Mouse (Mus musculus): Measurements from ENCODE around the gene Wdr47. TPM values are rescaled to one million over a fixed set of nuclear protein-coding genes. Genes with fewer than 3 reads are reported as not detected.
"Not testable (repeated sequence)": the region's sequence is repeated elsewhere in the genome, so short reads cannot be mapped to it uniquely, and the experiment has no call there.

Wdr47 gene
- polyA plus RNA-seq, 1 experiment from 2014 or later, result 6.4 TPM

DNA sequence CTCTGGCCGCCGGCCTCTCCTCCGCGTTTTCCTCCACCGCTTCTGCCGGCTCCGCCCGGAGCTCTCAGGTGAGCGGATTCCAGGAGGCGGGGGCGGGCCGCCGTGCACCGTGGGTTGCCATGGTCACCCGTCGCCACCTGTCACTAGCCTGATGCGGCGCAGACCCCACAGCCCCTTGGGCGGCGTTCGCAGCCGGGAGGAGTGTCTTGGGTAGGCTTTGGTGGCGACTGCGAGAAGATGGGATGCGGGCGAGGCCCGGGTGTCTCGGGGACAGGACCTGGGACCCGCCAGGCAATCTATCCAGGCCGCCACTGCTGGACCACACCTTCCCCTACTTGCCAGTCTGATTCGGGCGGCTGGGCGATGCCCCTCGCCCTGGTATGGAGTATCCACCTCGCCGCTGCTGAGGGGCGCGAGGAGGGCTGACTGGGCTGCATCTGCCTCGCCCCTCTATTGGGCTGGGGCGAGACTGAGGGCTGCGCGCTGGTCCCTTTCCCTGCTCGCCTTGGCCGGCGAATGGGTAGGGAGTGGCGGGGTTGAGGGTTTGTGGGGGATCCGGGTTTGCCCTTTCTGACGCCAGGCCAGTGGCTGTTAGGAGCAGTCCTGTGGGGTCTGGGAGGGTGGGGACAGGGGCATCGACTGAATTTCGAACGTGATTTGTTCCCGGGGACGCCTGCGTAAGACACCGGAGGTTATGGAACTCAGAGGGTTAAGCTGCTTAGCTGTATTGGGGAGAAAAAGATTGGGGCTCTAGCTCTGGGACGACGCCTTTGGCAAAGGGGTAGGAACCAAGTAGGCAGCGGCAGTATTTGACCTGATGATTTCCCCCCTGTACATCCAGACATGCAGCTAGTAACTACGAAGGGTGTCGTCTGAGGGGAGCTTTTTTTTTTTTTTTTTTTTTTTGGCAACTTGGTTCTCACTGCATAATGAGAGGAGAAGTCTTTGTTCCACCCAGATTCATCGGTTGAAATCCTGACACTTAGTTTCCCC is 747 bp downstream of the Wdr47 start:
- no peaks in the 10 kb centered on the region for H3K9me3 ChIP-seq (ENCODE audit: control insufficient read depth, low read length)
- H3K27me3 ChIP-seq (replicated peaks; ENCODE audit: control insufficient read depth, insufficient read depth, low read length), result no peaks in the 10 kb centered on the region
- H3K4me1 ChIP-seq (ENCODE audit: control insufficient read depth, insufficient read depth, low read length), result 0 out of 2 replicates have a peak, but pooled peaks cover 3% of the 10 kb centered on the region
- H3K36me3 ChIP-seq (ENCODE audit: control insufficient read depth, insufficient read depth, low read length), result no peaks in the 10 kb centered on the region
- peak overlapping the region; percentile 95 for H3K4me2 ChIP-seq (ENCODE audit: low read depth, low read length)
- peak; percentile 86 for ATAC-seq
- peak overlapping the region; percentile 75 for H3K9ac ChIP-seq (ENCODE audit: low read depth, low read length)
- WGBS, result 0% methylated on average over 61 of the region's 61 CpGs
- H3K27ac ChIP-seq (ENCODE audit: low read length), result peak overlapping the region; percentile 78
- H3K4me3 ChIP-seq (ENCODE audit: low read length), result peak overlapping the region; percentile 95

DNA sequence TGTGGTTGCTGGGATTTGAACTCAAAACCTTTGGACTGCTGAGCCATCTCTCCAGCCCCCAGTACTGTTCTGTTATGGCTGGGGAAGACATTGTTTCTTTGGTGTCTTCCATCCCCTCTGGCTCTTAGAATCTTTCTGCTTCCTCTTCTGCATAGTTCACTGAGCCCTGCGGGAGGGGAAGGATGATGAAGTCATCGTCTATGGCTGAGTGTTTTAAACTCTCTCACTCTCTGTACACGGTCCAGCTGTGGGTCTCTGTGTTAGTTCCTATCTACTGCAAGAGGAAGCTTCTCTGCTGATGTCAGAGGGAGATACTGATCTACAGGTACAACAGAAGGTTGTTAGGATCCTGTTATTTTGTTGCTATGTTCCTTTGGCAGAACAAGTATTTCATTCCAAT is 17.8 kb downstream of the Wdr47 start:
- Histone ChIP-seq H3K36me3 (ENCODE audit: control insufficient read depth, insufficient read depth, low read length) (no peaks in the 10 kb centered on the region), H3K4me3 (ENCODE audit: low read length) (no peak overlapping the region), H3K27me3 (replicated peaks; ENCODE audit: control insufficient read depth, insufficient read depth, low read length) (no peaks in the 10 kb centered on the region), H3K4me2 (ENCODE audit: low read depth, low read length) (no peak overlapping the region), H3K27ac (ENCODE audit: low read length) (no peak overlapping the region), H3K9me3 (ENCODE audit: control insufficient read depth, low read length) (no peaks in the 10 kb centered on the region), H3K9ac (ENCODE audit: low read depth, low read length) (no peak overlapping the region), H3K4me1 (ENCODE audit: control insufficient read depth, insufficient read depth, low read length) (no peaks in the 10 kb centered on the region)
- 45% methylated on average over 3 of the region's 3 CpGs for WGBS
- no peak for ATAC-seq

DNA sequence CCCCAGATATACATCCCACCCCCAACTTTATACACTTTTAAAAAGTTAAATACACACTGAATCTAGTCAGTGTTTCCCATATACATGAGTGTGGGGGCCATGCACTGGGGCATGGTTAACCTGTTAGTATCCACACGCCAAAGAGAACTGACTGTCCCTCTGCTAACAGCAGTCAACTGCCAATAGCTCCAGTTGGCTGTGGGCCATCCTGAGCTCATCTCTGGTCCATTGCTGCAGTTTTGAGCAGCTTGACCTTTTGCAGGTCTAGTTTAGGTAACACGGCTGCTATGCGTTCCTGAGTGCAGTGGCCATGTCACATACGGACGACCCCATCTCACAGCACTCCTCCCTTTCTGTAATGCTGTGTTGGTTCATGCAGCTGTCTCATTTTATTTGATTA is 43.7 kb downstream of the Wdr47 start:
- Histone ChIP-seq H3K4me3 (ENCODE audit: low read length) (no peak overlapping the region), H3K9me3 (ENCODE audit: control insufficient read depth, low read length) (no peaks in the 10 kb centered on the region), H3K27me3 (replicated peaks; ENCODE audit: control insufficient read depth, insufficient read depth, low read length) (no peaks in the 10 kb centered on the region), H3K4me2 (ENCODE audit: low read depth, low read length) (no peak overlapping the region), H3K36me3 (ENCODE audit: control insufficient read depth, insufficient read depth, low read length) (no peaks in the 10 kb centered on the region), H3K4me1 (ENCODE audit: control insufficient read depth, insufficient read depth, low read length) (no peaks in the 10 kb centered on the region), H3K27ac (ENCODE audit: low read length) (no peak overlapping the region), H3K9ac (ENCODE audit: low read depth, low read length) (no peak overlapping the region)
- 78% methylated on average over 5 of the region's 5 CpGs for WGBS
- ATAC-seq, result no peak

DNA sequence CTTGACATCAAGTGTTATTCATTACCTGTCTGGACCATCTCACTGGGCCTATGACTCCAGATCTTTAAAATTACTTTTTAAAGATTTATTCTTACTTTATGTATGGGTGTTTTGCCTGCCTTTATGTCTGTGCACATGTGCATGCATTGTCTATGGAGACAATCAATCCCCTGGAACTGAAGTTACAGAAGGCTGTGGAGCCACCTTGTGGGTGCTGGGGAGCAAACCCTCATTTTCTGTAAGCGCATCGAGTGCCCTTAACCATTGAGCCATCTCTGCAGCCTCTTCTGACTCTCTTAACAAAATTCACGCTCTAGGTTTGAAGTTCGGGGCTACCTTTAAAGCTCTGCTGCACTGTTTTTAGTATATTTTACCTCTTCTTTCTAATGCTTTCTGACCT is 48.3 kb downstream of the Wdr47 start:
- Histone ChIP-seq H3K27ac (ENCODE audit: low read length) (no peak overlapping the region), H3K27me3 (replicated peaks; ENCODE audit: control insufficient read depth, insufficient read depth, low read length) (no peaks in the 10 kb centered on the region), H3K9ac (ENCODE audit: low read depth, low read length) (no peak overlapping the region), H3K4me1 (ENCODE audit: control insufficient read depth, insufficient read depth, low read length) (peaks cover 5% of the 10 kb centered on the region; the same call in 1 of the 2 replicates), H3K4me2 (ENCODE audit: low read depth, low read length) (no peak overlapping the region), H3K9me3 (ENCODE audit: control insufficient read depth, low read length) (no peaks in the 10 kb centered on the region), H3K36me3 (ENCODE audit: control insufficient read depth, insufficient read depth, low read length) (no peaks in the 10 kb centered on the region), H3K4me3 (ENCODE audit: low read length) (no peak overlapping the region)
- WGBS, result 72% methylated on average over 4 of the region's 4 CpGs
- no peak for ATAC-seq

GRCm38 (mm10) chr3:108640998-108641397 is 49.9 kb downstream of the Wdr47 start:
- Histone ChIP-seq H3K9me3 (ENCODE audit: control insufficient read depth, low read length) (no peaks in the 10 kb centered on the region), H3K4me1 (ENCODE audit: control insufficient read depth, insufficient read depth, low read length) (peaks cover 5% of the 10 kb centered on the region; the same call in 1 of the 2 replicates), H3K4me2 (ENCODE audit: low read depth, low read length) (no peak overlapping the region), H3K36me3 (ENCODE audit: control insufficient read depth, insufficient read depth, low read length) (no peaks in the 10 kb centered on the region), H3K4me3 (ENCODE audit: low read length) (no peak overlapping the region), H3K27ac (ENCODE audit: low read length) (no peak overlapping the region), H3K9ac (ENCODE audit: low read depth, low read length) (no peak overlapping the region), H3K27me3 (replicated peaks; ENCODE audit: control insufficient read depth, insufficient read depth, low read length) (no peaks in the 10 kb centered on the region)
- 63% methylated on average over 4 of the region's 4 CpGs for WGBS
- peak; percentile 90 for ATAC-seq

DNA sequence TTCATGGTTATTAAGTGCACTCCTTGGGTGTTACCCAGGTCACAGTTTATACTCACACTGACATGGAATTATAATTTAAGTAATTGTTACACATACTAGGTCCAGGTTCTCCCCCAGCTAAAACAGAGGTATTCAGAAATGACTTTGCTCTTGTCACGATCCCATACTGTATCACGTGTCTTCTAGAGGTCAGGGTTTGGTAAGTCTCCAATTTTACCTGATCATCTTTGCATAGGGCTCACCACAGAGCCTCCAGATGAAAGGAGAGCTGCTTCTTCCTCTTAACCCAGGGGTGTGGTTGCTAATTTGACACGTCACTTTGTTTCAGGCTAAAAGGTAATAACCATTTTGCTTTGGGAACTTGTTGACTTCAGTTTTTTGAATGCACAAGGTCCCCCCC is 53.8 kb downstream of the Wdr47 start:
- Histone ChIP-seq H3K9ac (ENCODE audit: low read depth, low read length) (no peak overlapping the region), H3K36me3 (ENCODE audit: control insufficient read depth, insufficient read depth, low read length) (no peaks in the 10 kb centered on the region), H3K9me3 (ENCODE audit: control insufficient read depth, low read length) (no peaks in the 10 kb centered on the region), H3K27me3 (replicated peaks; ENCODE audit: control insufficient read depth, insufficient read depth, low read length) (no peaks in the 10 kb centered on the region), H3K4me2 (ENCODE audit: low read depth, low read length) (no peak overlapping the region), H3K27ac (ENCODE audit: low read length) (no peak overlapping the region), H3K4me1 (ENCODE audit: control insufficient read depth, insufficient read depth, low read length) (peaks cover 5% of the 10 kb centered on the region; the same call in 1 of the 2 replicates), H3K4me3 (ENCODE audit: low read length) (no peak overlapping the region)
- 83% methylated on average over 3 of the region's 3 CpGs for WGBS
- ATAC-seq, result no peak

DNA sequence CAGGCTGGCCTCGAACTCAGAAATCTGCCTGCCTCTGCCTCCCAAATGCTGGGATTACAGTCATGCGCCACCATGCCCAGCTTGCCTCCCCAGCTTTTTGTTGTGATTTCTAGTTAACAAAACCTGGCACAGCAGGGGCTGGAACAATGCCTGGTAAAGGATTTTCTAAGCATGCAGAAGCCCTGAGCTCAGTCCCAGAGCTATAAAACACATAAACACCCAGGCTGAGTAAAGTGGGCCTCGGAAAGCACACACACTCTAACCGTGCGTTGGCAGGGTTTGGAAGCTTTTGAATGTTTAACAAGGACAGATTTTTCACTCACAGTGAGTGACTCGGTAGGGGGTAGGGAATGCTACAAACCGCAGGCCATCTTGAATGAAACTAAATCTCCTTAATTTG is 55.0 kb downstream of the Wdr47 start:
- H3K36me3 ChIP-seq (ENCODE audit: control insufficient read depth, insufficient read depth, low read length), result no peaks in the 10 kb centered on the region
- WGBS, result 63% methylated on average over 7 of the region's 7 CpGs
- no peak overlapping the region for H3K4me3 ChIP-seq (ENCODE audit: low read length)
- no peaks in the 10 kb centered on the region for H3K9me3 ChIP-seq (ENCODE audit: control insufficient read depth, low read length)
- no peak for ATAC-seq
- H3K27ac ChIP-seq (ENCODE audit: low read length), result no peak overlapping the region
- no peak overlapping the region for H3K9ac ChIP-seq (ENCODE audit: low read depth, low read length)
- H3K27me3 ChIP-seq (replicated peaks; ENCODE audit: control insufficient read depth, insufficient read depth, low read length), result no peaks in the 10 kb centered on the region
- no peak overlapping the region for H3K4me2 ChIP-seq (ENCODE audit: low read depth, low read length)
- H3K4me1 ChIP-seq (ENCODE audit: control insufficient read depth, insufficient read depth, low read length), result peaks cover 3% of the 10 kb centered on the region; the same call in 1 of the 2 replicates

GRCm38 (mm10) chr3:108647681-108648080 is 56.6 kb downstream of the Wdr47 start:
- H3K4me3 ChIP-seq (ENCODE audit: low read length); H3K9me3 ChIP-seq (ENCODE audit: control insufficient read depth, low read length); H3K27me3 ChIP-seq (replicated peaks; ENCODE audit: control insufficient read depth, insufficient read depth, low read length); H3K9ac ChIP-seq (ENCODE audit: low read depth, low read length); H3K36me3 ChIP-seq (ENCODE audit: control insufficient read depth, insufficient read depth, low read length); H3K27ac ChIP-seq (ENCODE audit: low read length); ATAC-seq; H3K4me2 ChIP-seq (ENCODE audit: low read depth, low read length); H3K4me1 ChIP-seq (ENCODE audit: control insufficient read depth, insufficient read depth, low read length): not testable (repeated sequence)
- 52% methylated on average over 5 of the region's 5 CpGs for WGBS

GRCm38 (mm10) chr3:108652866-108653642 is 62.0 kb downstream of the Wdr47 start:
- Histone ChIP-seq H3K4me2 (ENCODE audit: low read depth, low read length) (peak overlapping the region; percentile 50), H3K9ac (ENCODE audit: low read depth, low read length) (no peak overlapping the region), H3K27me3 (replicated peaks; ENCODE audit: control insufficient read depth, insufficient read depth, low read length) (no peaks in the 10 kb centered on the region), H3K27ac (ENCODE audit: low read length) (no peak overlapping the region), H3K4me1 (ENCODE audit: control insufficient read depth, insufficient read depth, low read length) (peaks cover 9% of the 10 kb centered on the region), H3K4me3 (ENCODE audit: low read length) (no peak overlapping the region), H3K9me3 (ENCODE audit: control insufficient read depth, low read length) (no peaks in the 10 kb centered on the region), H3K36me3 (ENCODE audit: control insufficient read depth, insufficient read depth, low read length) (no peaks in the 10 kb centered on the region)
- WGBS, result 17% methylated on average over 9 of the region's 9 CpGs
- ATAC-seq, result peak; percentile 37; the same call in 1 of the 2 replicates
